Mouse (Mus musculus): Measurements from ENCODE around the gene Mapk9. TPM values are rescaled to one million over a fixed set of nuclear protein-coding genes. Genes with fewer than 3 reads are reported as not detected.

The Mapk9 gene
- total RNA-seq, 2 experiments from 2014 or later, result 44.3 to 46.6 TPM

DNA sequence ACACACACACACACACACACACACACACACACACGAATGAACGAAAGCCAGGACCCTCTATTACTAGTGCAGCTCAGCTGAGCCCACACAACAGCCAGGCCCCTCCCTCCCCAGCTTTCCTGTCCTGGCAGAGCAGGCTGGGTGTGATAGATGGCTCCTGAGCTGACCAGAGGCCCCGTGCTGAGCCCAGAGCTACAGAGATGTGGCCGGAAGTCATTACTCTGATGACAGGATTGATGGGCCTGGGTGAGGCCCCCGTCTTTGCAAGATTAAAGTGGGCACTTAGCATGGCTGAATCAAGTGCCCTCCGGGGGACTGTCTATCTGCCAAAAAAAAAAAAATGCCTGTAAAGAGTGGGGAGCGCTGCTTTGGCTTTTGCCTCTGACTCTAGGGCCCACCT, 85.3 kb downstream of the Mapk9 start:
- no peak for DNase-seq
- intact Hi-C loops (cut with DNase I), result no loop called here

DNA sequence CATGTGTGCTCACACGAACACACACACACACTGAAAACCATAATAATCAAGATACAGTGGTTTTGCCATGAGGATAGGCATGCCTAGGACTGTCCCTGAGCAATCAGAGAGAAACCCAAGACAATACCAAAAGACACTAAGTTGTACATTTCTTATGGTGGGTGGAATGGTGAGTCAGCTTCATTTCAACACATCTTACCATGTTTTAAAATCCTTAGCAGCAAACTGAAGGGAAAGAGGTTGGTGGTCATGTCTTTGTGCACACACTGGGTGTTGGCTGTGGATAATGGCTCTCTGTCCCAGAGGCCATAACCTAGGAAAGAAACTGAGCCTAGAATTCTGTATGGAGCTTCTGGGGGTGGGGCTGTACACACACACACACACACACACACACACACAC, 87.3 kb downstream of the Mapk9 start:
- intact Hi-C loops (cut with DNase I), result no loop called here
- DNase-seq, result no peak

DNA sequence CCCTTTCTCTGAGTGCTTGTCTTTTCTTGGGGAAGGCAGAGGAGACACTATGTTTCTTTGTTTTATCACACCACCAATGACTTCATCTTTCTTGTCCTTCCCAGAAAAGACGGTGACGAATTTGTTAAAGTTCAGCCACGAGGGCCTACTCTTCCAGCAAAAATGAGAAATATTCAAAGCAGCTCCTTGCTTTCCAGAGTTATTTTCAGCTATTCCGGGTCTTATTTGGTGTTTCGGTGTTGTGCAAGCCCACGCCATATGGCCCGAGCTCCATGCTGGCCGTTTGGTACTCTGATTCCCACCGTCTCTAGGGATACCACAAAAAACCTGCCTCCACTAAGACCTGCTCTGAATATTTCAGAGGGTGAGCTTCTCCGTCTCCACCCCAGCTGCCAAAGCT, 87.8 kb downstream of the Mapk9 start:
- intact Hi-C loops (cut with DNase I), result no loop called here
- DNase-seq, result peak in 1 of 2 experiments; percentile 14

Small RNA genes lying within 50 kb of the gene (microRNA-seq; reads per million reads assigned to microRNA genes)
- gene Gm23492, result 0 reads per million in 2 experiments

Other genes with a start within 250 kb of the Mapk9 start
- 10 to 100 TPM; 11.1 to 11.6 TPM for gene Flt4, start 237.5 kb upstream of the Mapk9 start, total RNA-seq (2021)
- gene Scgb3a1, start 183.1 kb upstream of the Mapk9 start, total RNA-seq (2021), result 10 to 100 TPM in 1 of 2 experiments, not detected in 1; 58.2 TPM
- gene Cnot6, start 134.0 kb upstream of the Mapk9 start, total RNA-seq (2021), result 10 to 100 TPM; 33.1 to 39.6 TPM
- gene Gfpt2, start 52.6 kb upstream of the Mapk9 start, total RNA-seq (2021), result 10 to 100 TPM; 15.8 to 17.5 TPM
- gene Rasgef1c, start 55.1 kb downstream of the Mapk9 start, total RNA-seq (2021), result under 1 TPM; 0.24 to 0.72 TPM
- 10 to 100 TPM; 45.0 to 53.6 TPM for gene Rnf130, start 178.6 kb downstream of the Mapk9 start, total RNA-seq (2021)